Mouse (Mus musculus) lung, postnatal 0 days (tissue): ENCODE results near the gene Srsf3. TPM values are rescaled to one million over a fixed set of nuclear protein-coding genes. Genes with fewer than 3 reads are reported as not detected.
A peak's percentile ranks its signal among the peaks of the same experiment; 100 is the strongest.

ENCODE experiments used
- ATAC-seq: fragments of 200-750 bp; cut with Nextera tagmentation; 2 replicates; pipeline ENCODE4 v1.8.0; 2017; ENCODE audit warnings: moderate library complexity
- DNase-seq: peaks from one replicate; pipeline ENCODE4 v3.0.0-alpha.2; 2016; ENCODE audit warnings: low spot score
- H3K27ac ChIP-seq: fragments of 300-500 bp; sonication (generic); 2 replicates; pipeline ENCODE4 v1.5.1; 2014; ENCODE audit warnings: antibody characterized with exemption, mild to moderate bottlenecking, low read length, mixed read lengths
- H3K27me3 ChIP-seq: fragments of 300-500 bp; sonication (generic); replicated peaks from 2 replicates; pipeline ENCODE4 v1.6.1; 2014; ENCODE audit warnings: low read length, mixed read lengths; ENCODE audit not compliant: insufficient read depth
- H3K36me3 ChIP-seq: fragments of 300-500 bp; sonication (generic); 2 replicates; pipeline ENCODE4 v1.6.1; 2014; ENCODE audit warnings: low read length, mixed read lengths; ENCODE audit not compliant: insufficient read depth
- H3K4me1 ChIP-seq: fragments of 300-500 bp; sonication (generic); 2 replicates; pipeline ENCODE4 v1.6.1; 2014; ENCODE audit warnings: antibody characterized with exemption, low read depth, low read length, mixed read lengths; ENCODE audit not compliant: insufficient read depth
- H3K4me2 ChIP-seq: fragments of 300-500 bp; sonication (generic); replicated peaks from 2 replicates; pipeline ENCODE4 v1.6.1; 2014; ENCODE audit warnings: low read depth, mild to moderate bottlenecking, low read length, moderate library complexity, mixed read lengths
- H3K4me3 ChIP-seq: fragments of 300-500 bp; sonication (generic); 2 replicates; pipeline ENCODE4 v1.5.1; 2014; ENCODE audit warnings: low read depth, low read length
- H3K9ac ChIP-seq: fragments of 300-500 bp; sonication (generic); replicated peaks from 2 replicates; pipeline ENCODE4 v1.6.1; 2014; ENCODE audit warnings: low read depth, mild to moderate bottlenecking
- H3K9me3 ChIP-seq: fragments of 300-500 bp; sonication (generic); 2 replicates; pipeline ENCODE4 v1.6.1; 2016; ENCODE audit warnings: low read length, mixed read lengths
- CTCF ChIP-seq: IDR thresholded peaks from 2 replicates; pipeline ENCODE4 v1.5.1; 2016; ENCODE audit warnings: antibody characterized with exemption, mild to moderate bottlenecking
- EP300 ChIP-seq: IDR thresholded peaks from 2 replicates; pipeline ENCODE4 v1.6.1; 2016; ENCODE audit warnings: antibody characterized with exemption, mild to moderate bottlenecking, control low read depth
- WGBS: fragments of 180-500 bp; shearing (Covaris S2); extraction: QIAGEN DNeasy Blood & Tissue Kit; methylation state at CpG from one replicate; pipeline ENCODE4 v1.1.7; 2014; 5-methylcytosine and 5-hydroxymethylcytosine counted together
- polyA plus RNA-seq: library from polyadenylated mRNA; unstranded; fragments of >200 nt; fragmentation: Nextera tagmentation; extraction: Ambion mirVana; gene quantifications from 2 replicates; pipeline ENCODE4 v1.2.1, GENCODE M21; 2015

Gene Srsf3
- polyA plus RNA-seq = 229 and 238 TPM in 2 replicates

GRCm38 (mm10) chr17:29032274-29033069 lies at the start of gene Srsf3:
TSS of gene Srsf3 (plus strand) at chr17:29032628.
- Histone ChIP-seq H3K27me3 (no peaks in the 10 kb centered on the region), H3K4me1 (peaks cover 4% of the 10 kb centered on the region; the same call in 1 of the 2 replicates), H3K4me3 (peak within 1 kb of the TSS; percentile 91), H3K27ac (peak within 1 kb of the TSS; percentile 97), H3K9me3 (no peaks in the 10 kb centered on the region), H3K4me2 (peak within 1 kb of the TSS; percentile 63), H3K9ac (peak within 1 kb of the TSS; percentile 96), H3K36me3 (peaks cover 5% of the 10 kb centered on the region; the same call in 1 of the 2 replicates)
- peak; percentile 98 for ATAC-seq
- peak; percentile 65; the same call in 1 of the 2 replicates for TF ChIP-seq EP300
- no peak for TF ChIP-seq CTCF
- peak; percentile 99 for DNase-seq
- under 1% methylated on average over 73 of the region's 77 CpGs for WGBS

GRCm38 (mm10) chr17:28984724-28985420 lies 47.6 kb upstream of the Srsf3 start:
- H3K9ac ChIP-seq = no peak overlapping the region
- DNase-seq = no peak
- peaks cover 46% of the 10 kb centered on the region for H3K36me3 ChIP-seq
- ATAC-seq = no peak
- no peak overlapping the region for H3K27ac ChIP-seq
- H3K4me3 ChIP-seq = no peak overlapping the region
- H3K27me3 ChIP-seq = no peaks in the 10 kb centered on the region
- H3K9me3 ChIP-seq = no peaks in the 10 kb centered on the region
- no peak for TF ChIP-seq EP300
- no peak for TF ChIP-seq CTCF
- H3K4me2 ChIP-seq = no peak overlapping the region
- WGBS = 89% methylated on average over 1 of the region's 1 CpGs
- no peaks in the 10 kb centered on the region for H3K4me1 ChIP-seq

GRCm38 (mm10) chr17:28986833-28987232 lies 45.6 kb upstream of the Srsf3 start:
- no peak overlapping the region for H3K9ac ChIP-seq
- no peak overlapping the region for H3K27ac ChIP-seq
- H3K36me3 ChIP-seq = peaks cover 41% of the 10 kb centered on the region
- H3K27me3 ChIP-seq = no peaks in the 10 kb centered on the region
- H3K4me3 ChIP-seq = no peak overlapping the region
- H3K9me3 ChIP-seq = no peaks in the 10 kb centered on the region
- H3K4me1 ChIP-seq = peaks cover 5% of the 10 kb centered on the region
- no peak overlapping the region for H3K4me2 ChIP-seq
- no peak for TF ChIP-seq EP300
- peak; percentile 69 for TF ChIP-seq CTCF
- peak; percentile 20 for DNase-seq
- ATAC-seq = no peak

- peaks cover 36% of the 10 kb centered on the region for H3K36me3 ChIP-seq
- H3K9me3 ChIP-seq = no peaks in the 10 kb centered on the region
- TF ChIP-seq EP300 = no peak
- peak; percentile 90 for TF ChIP-seq CTCF
- no peak overlapping the region for H3K4me2 ChIP-seq
- no peak overlapping the region for H3K27ac ChIP-seq
- H3K27me3 ChIP-seq = no peaks in the 10 kb centered on the region
- DNase-seq (peak; percentile 72), ATAC-seq (no peak)
- no peak overlapping the region for H3K4me3 ChIP-seq
- no peak overlapping the region for H3K9ac ChIP-seq
- 61% methylated on average over 4 of the region's 4 CpGs for WGBS
- H3K4me1 ChIP-seq = peaks cover 10% of the 10 kb centered on the region
These were observed 44.7 kb upstream of the Srsf3 start for GRCm38 (mm10) chr17:28987713-28988112.

- peaks cover 10% of the 10 kb centered on the region for H3K4me1 ChIP-seq
- H3K27me3 ChIP-seq = no peaks in the 10 kb centered on the region
- H3K9ac ChIP-seq = no peak overlapping the region
- no peak overlapping the region for H3K4me2 ChIP-seq
- 72% methylated on average over 4 of the region's 4 CpGs for WGBS
- H3K9me3 ChIP-seq = no peaks in the 10 kb centered on the region
- DNase-seq = peak; percentile 57
- no peak overlapping the region for H3K4me3 ChIP-seq
- TF ChIP-seq EP300 (no peak), CTCF (no peak)
- ATAC-seq = peak; percentile 30; the same call in 1 of the 2 replicates
- peaks cover 32% of the 10 kb centered on the region for H3K36me3 ChIP-seq
- H3K27ac ChIP-seq = no peak overlapping the region
These were observed 44.1 kb upstream of the Srsf3 start for GRCm38 (mm10) chr17:28988291-28988690.

- Histone ChIP-seq H3K4me2 (no peak overlapping the region), H3K36me3 (peaks cover 28% of the 10 kb centered on the region), H3K9me3 (no peaks in the 10 kb centered on the region), H3K4me3 (no peak overlapping the region), H3K9ac (no peak overlapping the region), H3K4me1 (peaks cover 10% of the 10 kb centered on the region), H3K27me3 (no peaks in the 10 kb centered on the region), H3K27ac (no peak overlapping the region)
- DNase-seq = no peak
- TF ChIP-seq EP300 (no peak), CTCF (no peak)
- no peak for ATAC-seq
- 85% methylated on average over 3 of the region's 3 CpGs for WGBS
These were observed 43.4 kb upstream of the Srsf3 start for GRCm38 (mm10) chr17:28988996-28989395.
